Mouse (Mus musculus) megakaryocyte, embryonic 14.5 days (primary cell): Measurements from ENCODE around the gene Ttc8. TPM values are rescaled to one million over a fixed set of nuclear protein-coding genes. Genes with fewer than 3 reads are reported as not detected.
A peak's percentile ranks its signal among the peaks of the same experiment; 100 is the strongest.

ENCODE experiments used
- H3K27me3 ChIP-seq: replicated peaks from 2 replicates; pipeline ENCODE3; 2012; ENCODE audit warnings: inconsistent platforms
- H3K36me3 ChIP-seq: replicated peaks from 2 replicates; pipeline ENCODE3; 2012; ENCODE audit warnings: low read length, inconsistent platforms, mixed read lengths
- H3K4me1 ChIP-seq: 2 replicates; pipeline ENCODE4 v1.6.1; 2012; ENCODE audit warnings: inconsistent platforms
- H3K4me3 ChIP-seq: replicated peaks from 2 replicates; pipeline ENCODE3; 2012; ENCODE audit warnings: moderate library complexity, mild to moderate bottlenecking, inconsistent platforms
- H3K9me3 ChIP-seq: 2 replicates; pipeline ENCODE4 v1.6.1; 2012; ENCODE audit warnings: inconsistent platforms
- FLI1 ChIP-seq: IDR thresholded peaks from 2 replicates; pipeline ENCODE4 v1.6.1; 2012; ENCODE audit warnings: low read length, inconsistent platforms, mixed read lengths
- GATA1 ChIP-seq: IDR thresholded peaks from 3 replicates; pipeline ENCODE4 v1.6.1; 2012; ENCODE audit warnings: mixed read lengths, low read length, inconsistent platforms, borderline replicate concordance
- polyA plus RNA-seq: library from polyadenylated mRNA; stranded (reverse); fragments of >175 nt; gene quantifications from 2 replicates; pipeline ENCODE4 v1.2.3, GENCODE M21; 2012; ENCODE audit warnings: low replicate concordance; ENCODE audit not compliant: insufficient read depth

Ttc8 gene
- 0.39 TPM in 1 of 2 replicates, not detected in the other for polyA plus RNA-seq

GRCm38 (mm10) chr12:98920194-98920991 lies at the start of gene Ttc8:
Gene Ttc8 (plus strand): TSS chr12:98920574.
- Histone ChIP-seq H3K4me1 (peaks cover 12% of the 10 kb centered on the region), H3K36me3 (no peaks in the 10 kb centered on the region), H3K9me3 (no peaks in the 10 kb centered on the region), H3K4me3 (peak within 1 kb of the TSS; percentile 91), H3K27me3 (peaks cover 14% of the 10 kb centered on the region)
- TF ChIP-seq FLI1: no peak
- no peak for TF ChIP-seq GATA1

GRCm38 (mm10) chr12:98872836-98873235 lies 47.5 kb upstream of the Ttc8 start:
- no peaks in the 10 kb centered on the region for H3K27me3 ChIP-seq
- no peak overlapping the region for H3K4me3 ChIP-seq
- no peaks in the 10 kb centered on the region for H3K4me1 ChIP-seq
- no peaks in the 10 kb centered on the region for H3K9me3 ChIP-seq
- H3K36me3 ChIP-seq: no peaks in the 10 kb centered on the region
- TF ChIP-seq GATA1: no peak
- no peak for TF ChIP-seq FLI1

GRCm38 (mm10) chr12:98875216-98875615 lies 45.2 kb upstream of the Ttc8 start:
- Histone ChIP-seq H3K9me3 (no peaks in the 10 kb centered on the region), H3K36me3 (no peaks in the 10 kb centered on the region), H3K4me1 (no peaks in the 10 kb centered on the region), H3K27me3 (no peaks in the 10 kb centered on the region), H3K4me3 (no peak overlapping the region)
- TF ChIP-seq FLI1: no peak
- TF ChIP-seq GATA1: no peak

- Histone ChIP-seq H3K9me3 (no peaks in the 10 kb centered on the region), H3K4me1 (no peaks in the 10 kb centered on the region), H3K27me3 (no peaks in the 10 kb centered on the region), H3K36me3 (no peaks in the 10 kb centered on the region), H3K4me3 (no peak overlapping the region)
- TF ChIP-seq FLI1 (no peak), GATA1 (no peak)
Observed at GRCm38 (mm10) chr12:98878693-98879092, 41.7 kb upstream of the Ttc8 start.

GRCm38 (mm10) chr12:98881796-98882195 lies 38.6 kb upstream of the Ttc8 start:
- H3K4me1 ChIP-seq: no peaks in the 10 kb centered on the region
- H3K9me3 ChIP-seq: no peaks in the 10 kb centered on the region
- H3K36me3 ChIP-seq: no peaks in the 10 kb centered on the region

GRCm38 (mm10) chr12:98884515-98884914 lies 35.9 kb upstream of the Ttc8 start:
- TF ChIP-seq FLI1 (no peak), GATA1 (no peak)
- no peaks in the 10 kb centered on the region for H3K4me1 ChIP-seq
- no peak overlapping the region for H3K4me3 ChIP-seq
- H3K27me3 ChIP-seq: no peaks in the 10 kb centered on the region
- no peaks in the 10 kb centered on the region for H3K9me3 ChIP-seq
- H3K36me3 ChIP-seq: no peaks in the 10 kb centered on the region

More at GRCm38 (mm10) chr12:98881796-98882195, 38.6 kb upstream of the Ttc8 start:
- TF ChIP-seq GATA1: no peak
- no peak for TF ChIP-seq FLI1
- Histone ChIP-seq H3K4me3 (no peak overlapping the region), H3K27me3 (no peaks in the 10 kb centered on the region)

GRCm38 (mm10) chr12:98896761-98897160 lies 23.6 kb upstream of the Ttc8 start:
- no peak for TF ChIP-seq FLI1
- no peak for TF ChIP-seq GATA1
- peaks cover 10% of the 10 kb centered on the region; the same call in 1 of the 2 replicates for H3K9me3 ChIP-seq
- H3K4me3 ChIP-seq: no peak overlapping the region
- peaks cover 10% of the 10 kb centered on the region for H3K4me1 ChIP-seq
- no peaks in the 10 kb centered on the region for H3K36me3 ChIP-seq
- H3K27me3 ChIP-seq: peaks cover 26% of the 10 kb centered on the region

GRCm38 (mm10) chr12:98899676-98900075 lies 20.7 kb upstream of the Ttc8 start:
- Histone ChIP-seq H3K4me3 (no peak overlapping the region), H3K27me3 (peaks cover 30% of the 10 kb centered on the region), H3K36me3 (no peaks in the 10 kb centered on the region), H3K9me3 (peaks cover 7% of the 10 kb centered on the region; the same call in 1 of the 2 replicates), H3K4me1 (peaks cover 10% of the 10 kb centered on the region)
- TF ChIP-seq GATA1 (no peak), FLI1 (no peak)

- Histone ChIP-seq H3K36me3 (no peaks in the 10 kb centered on the region), H3K4me3 (peak overlapping the region; percentile 94), H3K27me3 (peaks cover 30% of the 10 kb centered on the region), H3K4me1 (peaks cover 10% of the 10 kb centered on the region), H3K9me3 (peaks cover 7% of the 10 kb centered on the region; the same call in 1 of the 2 replicates)
- TF ChIP-seq FLI1: no peak
- TF ChIP-seq GATA1: no peak
Observed at GRCm38 (mm10) chr12:98900341-98900880, 20.0 kb upstream of the Ttc8 start.
